ENCODE assay signal across 26 mouse cellular contexts in genomic region chr7:134181717-134182116, GRCm38 (mm10). TPM values are rescaled to one million over a fixed set of nuclear protein-coding genes. Genes with fewer than 3 reads are reported as not detected.
"Had no signal": no experiment of that assay in that cellular context is flagged by ENCODE, and none has a peak within 500 bp of the region (broad histone marks: within the 10 kb centered on the region; RNA-seq: fewer than 3 reads in every experiment).

No protein-coding gene starts in this region.

- H3K9ac ChIP-seq: heart, embryonic 12.5 days; hindbrain, embryonic 14.5 days; intestine, embryonic 15.5 days; limb, embryonic 12.5 days; liver, embryonic 13.5 days had no signal

- ATAC-seq: hindbrain, embryonic 16.5 days; inflammation-experienced regulatory T-cells, adult 6 months; intestine, embryonic 15.5 days; intestine, postnatal 0 days had no signal

- H3K27me3 ChIP-seq: heart, embryonic 12.5 days; intestine, embryonic 15.5 days; limb, embryonic 12.5 days; liver, embryonic 13.5 days had no signal

- H3K4me2 ChIP-seq: heart, embryonic 12.5 days; hindbrain, embryonic 14.5 days; intestine, embryonic 15.5 days; limb, embryonic 12.5 days; liver, embryonic 11.5 days; liver, embryonic 13.5 days had no signal

- H3K4me3 ChIP-seq: gastrocnemius, adult 2 months; heart, embryonic 10.5 days; heart, embryonic 12.5 days; intestine, embryonic 15.5 days; left cerebral cortex, adult 2 months; limb, embryonic 10.5 days; limb, embryonic 12.5 days; liver, embryonic 13.5 days had no signal

- H3K27ac ChIP-seq: gastrocnemius, adult 2 months; heart, embryonic 10.5 days; hindbrain, embryonic 14.5 days; intestine, embryonic 15.5 days; left cerebral cortex, adult 2 months; limb, embryonic 10.5 days; limb, embryonic 12.5 days; liver, embryonic 13.5 days had no signal

- H3K36me3 ChIP-seq: intestine, embryonic 15.5 days; limb, embryonic 10.5 days; limb, embryonic 12.5 days; liver, embryonic 13.5 days had no signal

- H3K4me1 ChIP-seq: heart, embryonic 10.5 days; heart, embryonic 12.5 days; intestine, embryonic 15.5 days; limb, embryonic 10.5 days; limb, embryonic 12.5 days; liver, embryonic 13.5 days had no signal

- DNase-seq: gastrocnemius, adult 2 months; gastrocnemius, postnatal 10 days; gastrocnemius, postnatal 25 days; heart, adult 18-20 months; heart, postnatal 10 days; heart, postnatal 4 days; kidney, adult 18-20 months; kidney, adult 8-10 months; kidney, postnatal 10 days; kidney, postnatal 25 days; kidney, postnatal 4 days; layer of hippocampus, adult 9-11 months; liver; liver, embryonic 13.5 days had no signal

- H3K9me3 ChIP-seq: heart, embryonic 10.5 days; intestine, embryonic 15.5 days; limb, embryonic 10.5 days; liver, embryonic 13.5 days had no signal

RNA-seq across cellular contexts. Expression of gene Adam12, which starts 50.2 kb away (rescaled TPM):
- total RNA-seq: granulocyte monocyte progenitor cell, adult 5-6 weeks had no signal
